ENCODE assay signal across 8 mouse cellular contexts in genomic region chr14:11555061-11555501, GRCm38 (mm10). TPM values are rescaled to one million over a fixed set of nuclear protein-coding genes. Genes with fewer than 3 reads are reported as not detected.
DNase-seq lines count a peak whose midpoint lies in the region.

No protein-coding gene starts in this region.

- peak; percentile 21 to 31 for DNase-seq in left cerebral cortex, adult 18-20 months (ENCODE audit: low spot score in 2 of 2)
- no peak for DNase-seq in left cerebral cortex, adult 9 months (ENCODE audit: low spot score in 2 of 2)
- DNase-seq in cerebellum, adult 8-10 months: peak; percentile 32
- DNase-seq in forelimb bud, embryonic 11.5 days (ENCODE audit: low read depth, low spot score): peak; percentile 32
- DNase-seq in kidney, postnatal 10 days: peak; percentile 69
- peak; percentile 37 for DNase-seq in lung, postnatal 36 days
- peak; percentile 59 for DNase-seq in testis, postnatal 10 days (ENCODE audit: low spot score)
- no peak for DNase-seq in urinary bladder, postnatal 25 days (ENCODE audit: low spot score)

RNA-seq across cellular contexts. Expression of gene Ptprg, which starts 1.7 kb away (rescaled TPM):
- total RNA-seq in left cerebral cortex, adult 18-20 months (2021): 10 to 100 TPM; 68.4 to 72.7 TPM

Comparison
In these comparisons a context has a peak if more than half of its experiments do, and no peak if none do; other contexts are left out.
1. DNase-seq: peak in left cerebral cortex, adult 18-20 months (2 of 2), cerebellum, adult 8-10 months (single experiment), forelimb bud, embryonic 11.5 days (single experiment), kidney, postnatal 10 days (single experiment), lung, postnatal 36 days (single experiment) and testis, postnatal 10 days (single experiment); none in left cerebral cortex, adult 9 months (0 of 2) and urinary bladder, postnatal 25 days (single experiment).